Mouse (Mus musculus) myocyte (in vitro differentiated cells): ENCODE results near the gene Nup188.

Experiments used
- CEBPB ChIP-seq: IDR thresholded peaks from 2 replicates; pipeline ENCODE4 v1.6.1; 2011; ENCODE audit warnings: mild to moderate bottlenecking, moderate library complexity; ENCODE audit not compliant: poor library complexity, insufficient read depth, severe bottlenecking
- MAX ChIP-seq: IDR thresholded peaks from one replicate; pipeline ENCODE4 v1.6.1; 2011; ENCODE audit warnings: low read depth, mild to moderate bottlenecking, control low read depth
- MYOD1 ChIP-seq, 3 experiments: IDR thresholded peaks; one replicate each; pipeline ENCODE4 v1.6.1; 2011; ENCODE audit warnings: control low read depth in 2 of 3, low read depth in 2 of 3, mild to moderate bottlenecking in 2 of 3, moderate library complexity in 1 of 3; ENCODE audit not compliant: insufficient read length in 2 of 3, control insufficient read depth in 1 of 3
- MYOG ChIP-seq, 3 experiments: IDR thresholded peaks; one replicate each; pipeline ENCODE4 v1.6.1; 2011; ENCODE audit warnings: control low read depth in 2 of 3, low read depth in 2 of 3, mild to moderate bottlenecking in 2 of 3; ENCODE audit not compliant: insufficient read length in 2 of 3, control insufficient read depth in 1 of 3, insufficient read depth in 1 of 3
- POLR2A ChIP-seq: IDR thresholded peaks from one replicate; pipeline ENCODE4 v1.6.1; 2011; ENCODE audit warnings: low read depth, mild to moderate bottlenecking, control low read depth, moderate library complexity; ENCODE audit not compliant: insufficient read length
- POLR2AphosphoS2 ChIP-seq: IDR thresholded peaks from one replicate; pipeline ENCODE4 v1.6.1; 2011; ENCODE audit warnings: low read depth, control low read depth; ENCODE audit not compliant: insufficient read length
- TCF12 ChIP-seq: IDR thresholded peaks from one replicate; pipeline ENCODE4 v1.6.1; 2011; ENCODE audit warnings: mild to moderate bottlenecking, control low read depth; ENCODE audit not compliant: poor library complexity, insufficient read depth, severe bottlenecking
- TCF3 ChIP-seq: IDR thresholded peaks from one replicate; pipeline ENCODE4 v1.6.1; 2011; ENCODE audit warnings: low read depth, control low read depth; ENCODE audit not compliant: insufficient read length
- USF1 ChIP-seq: IDR thresholded peaks from one replicate; pipeline ENCODE4 v1.6.1; 2011; ENCODE audit warnings: low read depth, mild to moderate bottlenecking, control low read depth, moderate library complexity

- TF ChIP-seq MYOG (IDR thresholded peaks at IDR 0.05; ENCODE audit: control insufficient read depth in 1 of 3, insufficient read depth in 1 of 3, insufficient read length in 2 of 3, low read depth in 2 of 3): no peak
- TF ChIP-seq MAX: no peak
- no peak for TF ChIP-seq POLR2A
- TF ChIP-seq USF1: no peak
- no peak for TF ChIP-seq CEBPB
- no peak for TF ChIP-seq POLR2AphosphoS2
- TF ChIP-seq TCF3: no peak
- no peak for TF ChIP-seq MYOD1 (IDR thresholded peaks at IDR 0.05; ENCODE audit: control insufficient read depth in 1 of 3, insufficient read length in 2 of 3, low read depth in 2 of 3)
- no peak for TF ChIP-seq TCF12
Measured at GRCm38 (mm10) chr2:30380564-30381376, 94.6 kb downstream of the Nup188 start.
